Mouse (Mus musculus) adrenal gland, adult 10 weeks (tissue): Measurements from ENCODE around the gene Mtfr2. TPM values are rescaled to one million over a fixed set of nuclear protein-coding genes. Genes with fewer than 3 reads are reported as not detected.

Experiments
- polyA plus RNA-seq: library from polyadenylated mRNA; stranded (reverse); fragments of 350-450 nt; fragmentation: Illumina TruSeq; extraction: RNeasy Lipid Tissue Mini Kit (QIAGEN cat#74804); gene quantifications from one replicate; pipeline ENCODE4 v1.2.3, GENCODE M21; 2014; ENCODE audit warnings: low read depth, low replicate concordance

Gene Mtfr2
- 1.0 TPM for polyA plus RNA-seq

DNA sequence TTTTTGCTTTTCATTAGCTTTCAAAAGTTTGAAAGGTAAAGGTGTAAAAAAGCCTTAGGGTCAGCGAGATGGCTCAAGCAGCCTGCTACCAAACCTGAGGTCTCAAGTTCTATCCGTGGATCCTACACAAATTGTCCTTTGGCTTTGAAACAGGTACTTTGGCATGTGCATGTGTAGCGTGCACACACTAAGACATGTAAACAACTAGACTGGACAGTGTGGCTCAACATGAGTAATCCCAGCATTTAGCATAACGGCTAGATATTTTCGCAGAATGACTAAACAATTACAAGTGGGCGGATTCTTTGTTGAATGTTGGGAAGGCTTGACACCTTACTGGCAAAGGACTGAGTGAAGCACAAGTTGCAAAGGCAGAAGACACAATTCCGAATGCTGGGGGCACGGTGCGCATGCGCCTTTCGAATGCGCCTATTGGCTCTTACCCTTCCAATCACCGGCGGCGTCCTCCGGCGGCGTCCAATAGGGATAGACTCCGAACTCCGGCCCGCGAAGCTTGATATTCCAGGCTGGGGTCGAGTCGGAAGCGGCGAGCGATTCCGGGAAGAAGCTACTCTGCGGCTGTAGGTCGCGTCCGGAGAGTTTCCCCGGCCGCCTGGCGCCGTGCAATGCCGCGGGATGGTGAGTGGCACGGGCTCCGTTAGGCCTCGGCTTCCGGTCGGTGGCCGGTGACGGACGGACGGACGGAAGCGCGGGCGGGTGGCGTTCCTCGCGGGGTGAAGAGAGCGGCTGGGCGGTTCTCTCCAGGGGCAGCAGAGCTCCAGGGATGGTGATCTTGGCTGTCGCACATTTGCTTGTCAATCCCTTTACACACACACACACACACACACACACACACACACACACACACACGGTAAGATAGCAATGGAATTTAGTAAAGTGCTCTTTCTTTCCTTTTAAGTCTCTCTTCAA, at the start of gene Mtfr2:
Mtfr2 (plus strand) TSS at position 486 of the 930 bp plus-strand sequence.

GRCm38 (mm10) chr10:20311918-20312735, 35.4 kb upstream of the Mtfr2 start, which contains the start of gene Bclaf1:
Gene Bclaf1, plus strand, starts transcription at chr10:20312469.

Other genes starting within 250 kb of the Mtfr2 start
- gene Map7, start 199.3 kb upstream of the Mtfr2 start, polyA plus RNA-seq = 13.1 TPM
- 209 TPM for gene Bclaf1, start 35.3 kb upstream of the Mtfr2 start, polyA plus RNA-seq